Mouse (Mus musculus): ENCODE measurements around the gene Slc7a11.
A peak's percentile ranks its signal among the peaks of the same experiment; 100 is the strongest.

Slc7a11 gene

GRCm38 (mm10) chr3:50130319-50130718 is 313.1 kb downstream of the Slc7a11 start:
- DNase-seq = no peak

- DNase-seq = no peak
Observed at GRCm38 (mm10) chr3:50121001-50121400, 322.4 kb downstream of the Slc7a11 start.

- peak; percentile 7 for DNase-seq
Observed at GRCm38 (mm10) chr3:50116266-50116665, 327.1 kb downstream of the Slc7a11 start.

- no peak for DNase-seq
Observed at GRCm38 (mm10) chr3:50105509-50105908, 337.9 kb downstream of the Slc7a11 start.

- no peak for DNase-seq
Observed at GRCm38 (mm10) chr3:50094404-50095092, 348.9 kb downstream of the Slc7a11 start.

GRCm38 (mm10) chr3:50076979-50077378 is 366.4 kb downstream of the Slc7a11 start:
- DNase-seq = peak; percentile 72

- DNase-seq = no peak
Observed at GRCm38 (mm10) chr3:50063396-50063795, 380.0 kb downstream of the Slc7a11 start.

- no peak for DNase-seq
Observed at GRCm38 (mm10) chr3:50044666-50045065, 398.7 kb downstream of the Slc7a11 start.

- DNase-seq = no peak
Observed at GRCm38 (mm10) chr3:50044160-50044559, 399.3 kb downstream of the Slc7a11 start.

GRCm38 (mm10) chr3:50041141-50041540 is 402.3 kb downstream of the Slc7a11 start:
- DNase-seq = no peak

GRCm38 (mm10) chr3:50035875-50036528 is 407.4 kb downstream of the Slc7a11 start:
- no peak for DNase-seq

- DNase-seq = no peak
Observed at GRCm38 (mm10) chr3:50033325-50033724, 410.1 kb downstream of the Slc7a11 start.

- DNase-seq = no peak
Observed at GRCm38 (mm10) chr3:50026039-50026438, 417.4 kb downstream of the Slc7a11 start.

- no peak for DNase-seq
Observed at GRCm38 (mm10) chr3:50014396-50014795, 429.0 kb downstream of the Slc7a11 start.

GRCm38 (mm10) chr3:50012012-50012411 is 431.4 kb downstream of the Slc7a11 start:
- peak; percentile 8 for DNase-seq

- DNase-seq = peak; percentile 15
Observed at GRCm38 (mm10) chr3:50003970-50004683, 439.3 kb downstream of the Slc7a11 start.

GRCm38 (mm10) chr3:50002067-50002466 is 441.3 kb downstream of the Slc7a11 start:
- no peak for DNase-seq

GRCm38 (mm10) chr3:50001635-50002034 is 441.8 kb downstream of the Slc7a11 start:
- no peak for DNase-seq

- DNase-seq = peak; percentile 64
Observed at GRCm38 (mm10) chr3:49992891-49993290, 450.5 kb downstream of the Slc7a11 start.

GRCm38 (mm10) chr3:49987236-49987635 is 456.2 kb downstream of the Slc7a11 start:
- DNase-seq = no peak

- DNase-seq = no peak
Observed at GRCm38 (mm10) chr3:49984795-49985194, 458.6 kb downstream of the Slc7a11 start.

GRCm38 (mm10) chr3:49983429-49984268 is 459.8 kb downstream of the Slc7a11 start:
- DNase-seq = no peak

- no peak for DNase-seq
Observed at GRCm38 (mm10) chr3:49973994-49974393, 469.4 kb downstream of the Slc7a11 start.

Data from kidney, postnatal 14 days (tissue).